Mouse (Mus musculus) layer of hippocampus, postnatal 25 days (tissue): Measurements from ENCODE around the gene Slc39a11. TPM values are rescaled to one million over a fixed set of nuclear protein-coding genes. Genes with fewer than 3 reads are reported as not detected.
A peak's percentile ranks its signal among the peaks of the same experiment; 100 is the strongest.

Source experiments
- DNase-seq, 2 experiments: peaks; one replicate each; pipeline ENCODE4 v3.0.0; 2022; ENCODE audit warnings: mixed read lengths in 2 of 2, low spot score in 1 of 2; ENCODE audit errors: extremely low spot score in 1 of 2
- total RNA-seq, 2 experiments: library from RNA; stranded (reverse); gene quantifications; 2 replicates each; pipeline ENCODE4 v1.2.3; 2021

Slc39a11 gene
- total RNA-seq = 10 to 100 TPM; 23.0 to 23.3 TPM

GRCm38 (mm10) chr11:113649353-113650210, at the start of gene Slc39a11:
Slc39a11 (minus strand) TSS chr11:113650079.
- peak; percentile 42 to 62 for DNase-seq

GRCm38 (mm10) chr11:113699643-113700042, 49.8 kb upstream of the Slc39a11 start:
- DNase-seq = no peak

- DNase-seq = no peak
These were observed 48.2 kb upstream of the Slc39a11 start for GRCm38 (mm10) chr11:113698013-113698545.

- no peak for DNase-seq
These were observed 47.7 kb upstream of the Slc39a11 start for GRCm38 (mm10) chr11:113697571-113697970.

GRCm38 (mm10) chr11:113691851-113692250, 42.0 kb upstream of the Slc39a11 start:
- DNase-seq = no peak

GRCm38 (mm10) chr11:113691318-113691717, 41.4 kb upstream of the Slc39a11 start:
- DNase-seq = no peak

- DNase-seq = no peak
These were observed 40.6 kb upstream of the Slc39a11 start for GRCm38 (mm10) chr11:113690506-113690905.

- DNase-seq = no peak
These were observed 37.2 kb upstream of the Slc39a11 start for GRCm38 (mm10) chr11:113687031-113687430.

- no peak for DNase-seq
These were observed 35.0 kb upstream of the Slc39a11 start for GRCm38 (mm10) chr11:113684707-113685426.

GRCm38 (mm10) chr11:113683957-113684706, 34.3 kb upstream of the Slc39a11 start, which contains the start of the genes Fam104a and D11Wsu47e:
Fam104a (minus strand) TSS chr11:113684155.
D11Wsu47e (plus strand) TSS chr11:113684412.
- peak; percentile 97 to 99 for DNase-seq

GRCm38 (mm10) chr11:113683627-113683956, 33.7 kb upstream of the Slc39a11 start:
- DNase-seq = no peak

GRCm38 (mm10) chr11:113682897-113683626, 33.2 kb upstream of the Slc39a11 start:
- DNase-seq = peak in 1 of 2 experiments; percentile 24

- no peak for DNase-seq
These were observed 32.1 kb upstream of the Slc39a11 start for GRCm38 (mm10) chr11:113681979-113682378.

- no peak for DNase-seq
These were observed 31.1 kb upstream of the Slc39a11 start for GRCm38 (mm10) chr11:113680954-113681353.

GRCm38 (mm10) chr11:113678373-113678772, 28.5 kb upstream of the Slc39a11 start:
- DNase-seq = no peak

GRCm38 (mm10) chr11:113677378-113677777, 27.5 kb upstream of the Slc39a11 start:
- no peak for DNase-seq

- no peak for DNase-seq
These were observed 27.0 kb upstream of the Slc39a11 start for GRCm38 (mm10) chr11:113676847-113677246.

GRCm38 (mm10) chr11:113674595-113674994, 24.7 kb upstream of the Slc39a11 start:
- no peak for DNase-seq

GRCm38 (mm10) chr11:113673614-113674013, 23.7 kb upstream of the Slc39a11 start:
- DNase-seq = no peak

- no peak for DNase-seq
These were observed 19.8 kb upstream of the Slc39a11 start for GRCm38 (mm10) chr11:113669711-113670110.
